Mouse (Mus musculus) liver, adult 2 months (tissue): ENCODE results near the gene Gm10024. TPM values are rescaled to one million over a fixed set of nuclear protein-coding genes. Genes with fewer than 3 reads are reported as not detected.
"Not testable (repeated sequence)": the region's sequence is repeated elsewhere in the genome, so short reads cannot be mapped to it uniquely, and the experiment has no call there.

Experiments used
- DNase-seq: peaks from one replicate; pipeline ENCODE4 v3.0.0-alpha.2; 2011; ENCODE audit warnings: low read depth, low spot score; ENCODE audit errors: extremely low read depth
- H3K27ac ChIP-seq: fragments of 200-500 bp; replicated peaks from 2 replicates; pipeline ENCODE4 v1.5.1; 2012; ENCODE audit warnings: low read depth, mild to moderate bottlenecking, control low read depth, inconsistent platforms, low read length; ENCODE audit not compliant: insufficient read depth
- H3K27me3 ChIP-seq: fragments of 200-500 bp; 2 replicates; pipeline ENCODE4 v1.6.1; 2012; ENCODE audit warnings: mild to moderate bottlenecking, moderate library complexity, low read length, inconsistent platforms; ENCODE audit not compliant: control insufficient read depth, insufficient read depth
- H3K36me3 ChIP-seq: fragments of 200-500 bp; 2 replicates; pipeline ENCODE4 v1.6.1; 2012; ENCODE audit warnings: low read length, inconsistent platforms; ENCODE audit not compliant: control insufficient read depth, insufficient read depth
- H3K4me1 ChIP-seq: fragments of 200-500 bp; 2 replicates; pipeline ENCODE4 v1.6.1; 2011; ENCODE audit warnings: low read length; ENCODE audit not compliant: control insufficient read depth, insufficient read depth
- H3K4me3 ChIP-seq: fragments of 200-500 bp; 2 replicates; pipeline ENCODE4 v1.5.1; 2011; ENCODE audit warnings: low read depth, mild to moderate bottlenecking, control low read depth, low read length, moderate library complexity; ENCODE audit not compliant: insufficient read depth
- H3K79me2 ChIP-seq: fragments of 200-500 bp; 2 replicates; pipeline ENCODE4 v1.6.1; 2012; ENCODE audit warnings: inconsistent platforms, mild to moderate bottlenecking, low read length, moderate library complexity; ENCODE audit not compliant: control insufficient read depth, insufficient read depth
- H3K9ac ChIP-seq: fragments of 200-500 bp; 2 replicates; pipeline ENCODE4 v1.6.1; 2012; ENCODE audit warnings: low read depth, mild to moderate bottlenecking, control low read depth, inconsistent platforms, low read length
- CTCF ChIP-seq: fragments of 200-500 bp; IDR thresholded peaks from 2 replicates; pipeline ENCODE4 v1.5.1; 2011; ENCODE audit warnings: low read depth, low read length, control low read depth
- POLR2A ChIP-seq: fragments of 200-500 bp; IDR thresholded peaks from 2 replicates; pipeline ENCODE4 v1.6.1; 2011; ENCODE audit warnings: low read length, control low read depth; ENCODE audit not compliant: insufficient read depth; ENCODE audit errors: extremely low read depth
- WGBS: fragments of 180-500 bp; shearing (Covaris S2); methylation state at CpG from one replicate; pipeline ENCODE4 v1.1.7; 2018; 5-methylcytosine and 5-hydroxymethylcytosine counted together
- polyA plus RNA-seq: library from polyadenylated mRNA; depleted of rRNA; stranded (reverse); fragments of >200 nt; gene quantifications from 2 replicates; pipeline ENCODE4 v1.2.3, GENCODE M21; 2012
- total RNA-seq: library from RNA; depleted of rRNA; stranded (reverse); fragments of >200 nt; gene quantifications from 2 replicates; pipeline ENCODE4 v1.2.3, GENCODE M21; 2014

Gm10024 gene
- total and polyA plus RNA-seq, 2 experiments: not detected

GRCm38 (mm10) chr10:77724855-77725254 lies 13.6 kb downstream of the Gm10024 start:
- H3K79me2 ChIP-seq: no peaks in the 10 kb centered on the region
- no peaks in the 10 kb centered on the region for H3K36me3 ChIP-seq
- no peak overlapping the region for H3K27ac ChIP-seq
- WGBS: 77% methylated on average over 8 of the region's 8 CpGs
- no peak overlapping the region for H3K4me3 ChIP-seq
- H3K9ac ChIP-seq: no peak overlapping the region
- no peaks in the 10 kb centered on the region for H3K27me3 ChIP-seq
- DNase-seq: no peak
- H3K4me1 ChIP-seq: no peaks in the 10 kb centered on the region
- no peak for TF ChIP-seq POLR2A
- peak; percentile 25; the same call in 1 of the 2 replicates for TF ChIP-seq CTCF

GRCm38 (mm10) chr10:77726186-77726585 lies 14.9 kb downstream of the Gm10024 start, which contains the start of gene Gm10100:
Gene Gm10100 (plus strand): TSS chr10:77726486.
- DNase-seq: no peak
- Histone ChIP-seq H3K27ac (no peak within 1 kb of the TSS), H3K36me3 (no peaks in the 10 kb centered on the region), H3K79me2 (no peaks in the 10 kb centered on the region), H3K27me3 (no peaks in the 10 kb centered on the region), H3K4me1 (no peaks in the 10 kb centered on the region), H3K4me3 (no peak within 1 kb of the TSS), H3K9ac (no peak within 1 kb of the TSS)
- WGBS: 30% methylated on average over 3 of the region's 3 CpGs
- TF ChIP-seq CTCF (no peak), POLR2A (no peak)

- H3K79me2 ChIP-seq: no peaks in the 10 kb centered on the region
Measured at GRCm38 (mm10) chr10:77728280-77728679, 17.0 kb downstream of the Gm10024 start.

GRCm38 (mm10) chr10:77729241-77729640 lies 18.0 kb downstream of the Gm10024 start:
- no peak for TF ChIP-seq POLR2A
- TF ChIP-seq CTCF: peak; percentile 67
- Histone ChIP-seq H3K79me2 (no peaks in the 10 kb centered on the region), H3K27ac (no peak overlapping the region), H3K9ac (no peak overlapping the region), H3K36me3 (no peaks in the 10 kb centered on the region), H3K27me3 (no peaks in the 10 kb centered on the region), H3K4me1 (no peaks in the 10 kb centered on the region), H3K4me3 (no peak overlapping the region)
- 59% methylated on average over 4 of the region's 4 CpGs for WGBS
- DNase-seq: no peak

More at GRCm38 (mm10) chr10:77728280-77728679, 17.0 kb downstream of the Gm10024 start:
- WGBS: 63% methylated on average over 4 of the region's 4 CpGs
- no peak for DNase-seq
- no peak overlapping the region for H3K4me3 ChIP-seq
- H3K4me1 ChIP-seq: no peaks in the 10 kb centered on the region
- no peak for TF ChIP-seq POLR2A
- no peak for TF ChIP-seq CTCF
- H3K27ac ChIP-seq: no peak overlapping the region
- no peaks in the 10 kb centered on the region for H3K27me3 ChIP-seq
- H3K9ac ChIP-seq: no peak overlapping the region
- no peaks in the 10 kb centered on the region for H3K36me3 ChIP-seq

- TF ChIP-seq CTCF (no peak), POLR2A (no peak)
- H3K27me3 ChIP-seq: no peaks in the 10 kb centered on the region
- H3K36me3 ChIP-seq: no peaks in the 10 kb centered on the region
- no peak overlapping the region for H3K9ac ChIP-seq
- DNase-seq: no peak
- WGBS: 100% methylated on average over 1 of the region's 1 CpGs
- H3K79me2 ChIP-seq: no peaks in the 10 kb centered on the region
- no peak overlapping the region for H3K27ac ChIP-seq
- H3K4me1 ChIP-seq: no peaks in the 10 kb centered on the region
- no peak overlapping the region for H3K4me3 ChIP-seq
Measured at GRCm38 (mm10) chr10:77735928-77736327, 24.7 kb downstream of the Gm10024 start.

GRCm38 (mm10) chr10:77738929-77739328 lies 27.7 kb downstream of the Gm10024 start:
- Histone ChIP-seq H3K27ac (no peak overlapping the region), H3K4me3 (no peak overlapping the region), H3K27me3 (no peaks in the 10 kb centered on the region), H3K9ac (no peak overlapping the region), H3K4me1 (no peaks in the 10 kb centered on the region), H3K36me3 (no peaks in the 10 kb centered on the region), H3K79me2 (no peaks in the 10 kb centered on the region)
- no peak for TF ChIP-seq CTCF
- no peak for TF ChIP-seq POLR2A
- DNase-seq: no peak
- 75% methylated on average over 4 of the region's 4 CpGs for WGBS

GRCm38 (mm10) chr10:77741924-77742688 lies 30.8 kb downstream of the Gm10024 start, which contains the start of gene Gm18596:
Gene Gm18596 (minus strand): TSS chr10:77742638.
- 67% methylated on average over 5 of the region's 5 CpGs for WGBS
- not testable (repeated sequence) for H3K4me3 ChIP-seq, H3K36me3 ChIP-seq, H3K4me1 ChIP-seq, H3K79me2 ChIP-seq, H3K27me3 ChIP-seq, DNase-seq, H3K9ac ChIP-seq, H3K27ac ChIP-seq

- not testable (repeated sequence) for H3K4me3 ChIP-seq, H3K36me3 ChIP-seq, H3K4me1 ChIP-seq, H3K27me3 ChIP-seq, H3K9ac ChIP-seq, H3K27ac ChIP-seq, H3K79me2 ChIP-seq
- peak; percentile 5 for DNase-seq
- 58% methylated on average over 1 of the region's 1 CpGs for WGBS
Measured at GRCm38 (mm10) chr10:77750686-77751085, 39.4 kb downstream of the Gm10024 start.
